Mouse (Mus musculus): ENCODE measurements around the gene Baz1b. TPM values are rescaled to one million over a fixed set of nuclear protein-coding genes. Genes with fewer than 3 reads are reported as not detected.
"Not testable (repeated sequence)": the region's sequence is repeated elsewhere in the genome, so short reads cannot be mapped to it uniquely, and the experiment has no call there.

The Baz1b gene
- polyA plus RNA-seq, 1 experiment from 2014 or later = 50.8 TPM

DNA sequence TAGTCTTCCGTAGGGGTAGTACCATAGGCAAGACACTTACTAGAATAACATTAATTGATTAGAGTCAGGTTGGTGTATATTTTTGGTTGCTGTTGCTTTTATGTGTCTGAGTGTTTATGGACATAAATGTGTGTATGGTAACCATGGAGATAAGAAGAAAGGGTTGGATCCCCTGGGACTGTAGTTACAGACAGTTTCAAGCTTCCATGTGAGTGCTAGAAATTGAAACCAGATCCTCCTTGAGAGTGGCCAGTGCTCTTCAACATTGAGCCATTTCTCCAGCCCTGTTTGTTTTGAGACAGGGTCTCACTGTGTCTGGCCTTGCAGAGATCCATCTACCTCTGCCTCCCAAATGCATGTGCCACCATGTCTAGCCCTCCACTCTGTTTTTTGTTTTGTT, 5.4 kb downstream of the Baz1b start:
- H3K9ac ChIP-seq (ENCODE audit: low read depth, low read length) = no peak overlapping the region

DNA sequence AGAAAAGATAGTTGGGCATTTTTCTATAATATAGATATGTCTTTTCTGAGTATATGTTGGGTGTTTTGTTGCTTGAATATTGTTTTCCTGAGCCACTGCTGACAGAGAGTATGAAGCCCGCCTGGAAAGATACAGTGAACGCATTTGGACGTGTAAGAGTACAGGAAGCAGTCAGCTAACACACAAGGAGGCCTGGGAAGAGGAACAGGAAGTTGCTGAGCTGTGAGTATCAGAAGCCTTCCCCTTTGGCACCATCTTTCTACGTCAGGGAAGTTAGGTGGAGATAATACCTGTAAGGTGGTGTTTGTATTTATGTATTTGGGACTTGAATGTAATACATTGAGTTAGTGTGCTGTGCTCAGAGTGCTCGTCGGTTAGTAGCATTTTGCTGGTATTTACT, 9.3 kb downstream of the Baz1b start:
- H3K4me1 ChIP-seq (replicated peaks; ENCODE audit: control insufficient read depth, insufficient read depth, low read length) = peaks cover 5% of the 10 kb centered on the region; the same call in 1 of the 2 replicates
- no peak overlapping the region for H3K9ac ChIP-seq (ENCODE audit: low read depth, low read length)
- no peak overlapping the region for H3K27ac ChIP-seq (ENCODE audit: low read depth, low read length)
- H3K4me2 ChIP-seq = no peak overlapping the region
- no peaks in the 10 kb centered on the region for H3K9me3 ChIP-seq (ENCODE audit: control insufficient read depth, low read length)
- H3K36me3 ChIP-seq (ENCODE audit: control insufficient read depth, insufficient read depth, low read length) = peaks cover 41% of the 10 kb centered on the region
- DNase-seq (ENCODE audit: low spot score) (no peak), ATAC-seq (replicated peaks; ENCODE audit: low FRiP score) (no peak)
- no peak overlapping the region for H3K4me3 ChIP-seq (ENCODE audit: low read depth, low read length)
- no peaks in the 10 kb centered on the region for H3K27me3 ChIP-seq (replicated peaks; ENCODE audit: control insufficient read depth, insufficient read depth, low read length)
- 65% methylated on average over 6 of the region's 6 CpGs for WGBS

More for the DNA sequence above, 5.4 kb downstream of the Baz1b start:
- no peak for DNase-seq (ENCODE audit: low spot score)
- no peak overlapping the region for H3K27ac ChIP-seq (ENCODE audit: low read depth, low read length)
- WGBS = 97% methylated on average over 1 of the region's 1 CpGs
- no peak overlapping the region for H3K4me2 ChIP-seq
- peaks cover 26% of the 10 kb centered on the region for H3K36me3 ChIP-seq (ENCODE audit: control insufficient read depth, insufficient read depth, low read length)
- ATAC-seq (replicated peaks; ENCODE audit: low FRiP score) = no peak
- H3K9me3 ChIP-seq (ENCODE audit: control insufficient read depth, low read length) = no peaks in the 10 kb centered on the region
- H3K4me3 ChIP-seq (ENCODE audit: low read depth, low read length) = no peak overlapping the region
- peaks cover 18% of the 10 kb centered on the region for H3K4me1 ChIP-seq (replicated peaks; ENCODE audit: control insufficient read depth, insufficient read depth, low read length)
- H3K27me3 ChIP-seq (replicated peaks; ENCODE audit: control insufficient read depth, insufficient read depth, low read length) = no peaks in the 10 kb centered on the region

DNA sequence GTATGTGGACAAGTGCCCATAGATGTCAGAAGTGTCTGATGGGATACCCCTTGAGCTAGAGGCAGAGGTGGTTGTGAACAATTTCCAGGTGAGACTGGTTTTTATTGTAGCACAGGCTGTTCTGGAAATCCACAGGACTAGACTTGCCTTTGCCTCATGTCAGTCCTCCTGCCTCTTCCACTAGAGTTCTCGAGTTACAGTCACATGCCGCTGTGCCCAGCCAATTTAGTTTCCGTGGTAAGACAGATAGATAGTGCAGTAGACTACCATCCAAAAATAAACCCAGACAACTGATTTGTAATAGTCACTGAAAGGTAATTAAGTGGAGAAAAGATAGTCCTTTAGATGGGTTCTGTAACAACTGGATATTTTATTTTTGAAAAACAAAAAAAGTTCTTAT, 15.7 kb downstream of the Baz1b start:
- ATAC-seq (replicated peaks; ENCODE audit: low FRiP score) (no peak), DNase-seq (ENCODE audit: low spot score) (no peak)
- H3K9ac ChIP-seq (ENCODE audit: low read depth, low read length) = no peak overlapping the region
- H3K36me3 ChIP-seq (ENCODE audit: control insufficient read depth, insufficient read depth, low read length) = peaks cover 51% of the 10 kb centered on the region
- 76% methylated on average over 3 of the region's 3 CpGs for WGBS
- no peak overlapping the region for H3K4me2 ChIP-seq
- H3K27ac ChIP-seq (ENCODE audit: low read depth, low read length) = no peak overlapping the region
- H3K4me1 ChIP-seq (replicated peaks; ENCODE audit: control insufficient read depth, insufficient read depth, low read length) = no peaks in the 10 kb centered on the region
- no peak overlapping the region for H3K4me3 ChIP-seq (ENCODE audit: low read depth, low read length)
- no peaks in the 10 kb centered on the region for H3K27me3 ChIP-seq (replicated peaks; ENCODE audit: control insufficient read depth, insufficient read depth, low read length)
- no peaks in the 10 kb centered on the region for H3K9me3 ChIP-seq (ENCODE audit: control insufficient read depth, low read length)

DNA sequence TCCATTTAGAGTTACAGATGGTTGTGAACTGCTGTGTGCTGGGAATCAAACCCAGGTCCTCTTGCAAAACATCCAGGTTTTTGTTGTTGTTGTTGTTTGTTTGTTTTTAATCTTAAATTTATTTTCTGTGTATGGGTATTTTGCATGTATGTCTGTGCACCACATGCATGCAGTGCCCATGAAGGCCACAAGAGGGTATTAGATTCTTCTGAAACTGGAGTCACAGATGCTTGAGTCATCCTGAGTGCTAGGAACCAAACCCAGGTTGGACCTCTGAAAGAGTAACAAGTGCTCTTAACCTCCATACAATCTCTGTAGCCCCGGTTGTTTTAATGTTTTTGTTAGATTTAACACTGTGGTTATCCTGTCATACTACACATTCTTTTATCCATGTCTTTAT, 21.1 kb downstream of the Baz1b start:
- H3K27ac ChIP-seq (ENCODE audit: low read depth, low read length) = no peak overlapping the region
- H3K4me3 ChIP-seq (ENCODE audit: low read depth, low read length) = no peak overlapping the region
- H3K4me1 ChIP-seq (replicated peaks; ENCODE audit: control insufficient read depth, insufficient read depth, low read length) = no peaks in the 10 kb centered on the region
- no peak for ATAC-seq (replicated peaks; ENCODE audit: low FRiP score)
- DNase-seq (ENCODE audit: low spot score) = no peak
- WGBS = 90% methylated on average over 1 of the region's 1 CpGs
- H3K9me3 ChIP-seq (ENCODE audit: control insufficient read depth, low read length) = no peaks in the 10 kb centered on the region
- H3K27me3 ChIP-seq (replicated peaks; ENCODE audit: control insufficient read depth, insufficient read depth, low read length) = no peaks in the 10 kb centered on the region
- no peak overlapping the region for H3K4me2 ChIP-seq
- H3K9ac ChIP-seq (ENCODE audit: low read depth, low read length) = no peak overlapping the region
- H3K36me3 ChIP-seq (ENCODE audit: control insufficient read depth, insufficient read depth, low read length) = peaks cover 59% of the 10 kb centered on the region

DNA sequence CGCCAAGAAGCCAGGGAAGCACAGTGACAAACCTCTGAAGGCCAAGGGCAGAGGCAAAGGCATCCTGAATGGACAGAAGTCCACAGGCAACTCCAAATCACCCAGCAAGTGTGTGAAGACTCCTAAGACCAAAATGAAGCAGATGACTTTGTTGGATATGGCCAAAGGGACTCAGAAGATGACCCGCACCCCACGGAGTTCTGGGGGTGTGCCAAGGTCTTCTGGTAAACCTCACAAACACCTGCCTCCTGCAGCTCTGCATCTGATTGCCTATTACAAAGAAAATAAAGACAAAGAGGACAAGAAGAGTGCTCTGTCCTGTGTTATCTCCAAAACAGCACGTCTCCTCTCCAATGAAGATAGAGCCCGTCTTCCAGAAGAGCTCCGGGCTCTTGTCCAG, 29.8 kb downstream of the Baz1b start:
- Histone ChIP-seq H3K27ac (ENCODE audit: low read depth, low read length) (no peak overlapping the region), H3K4me3 (ENCODE audit: low read depth, low read length) (no peak overlapping the region), H3K27me3 (replicated peaks; ENCODE audit: control insufficient read depth, insufficient read depth, low read length) (no peaks in the 10 kb centered on the region), H3K4me1 (replicated peaks; ENCODE audit: control insufficient read depth, insufficient read depth, low read length) (no peaks in the 10 kb centered on the region), H3K4me2 (no peak overlapping the region), H3K36me3 (ENCODE audit: control insufficient read depth, insufficient read depth, low read length) (peaks cover 73% of the 10 kb centered on the region), H3K9ac (ENCODE audit: low read depth, low read length) (no peak overlapping the region), H3K9me3 (ENCODE audit: control insufficient read depth, low read length) (no peaks in the 10 kb centered on the region)
- ATAC-seq (replicated peaks; ENCODE audit: low FRiP score) (no peak), DNase-seq (ENCODE audit: low spot score) (no peak)
- 87% methylated on average over 6 of the region's 6 CpGs for WGBS

DNA sequence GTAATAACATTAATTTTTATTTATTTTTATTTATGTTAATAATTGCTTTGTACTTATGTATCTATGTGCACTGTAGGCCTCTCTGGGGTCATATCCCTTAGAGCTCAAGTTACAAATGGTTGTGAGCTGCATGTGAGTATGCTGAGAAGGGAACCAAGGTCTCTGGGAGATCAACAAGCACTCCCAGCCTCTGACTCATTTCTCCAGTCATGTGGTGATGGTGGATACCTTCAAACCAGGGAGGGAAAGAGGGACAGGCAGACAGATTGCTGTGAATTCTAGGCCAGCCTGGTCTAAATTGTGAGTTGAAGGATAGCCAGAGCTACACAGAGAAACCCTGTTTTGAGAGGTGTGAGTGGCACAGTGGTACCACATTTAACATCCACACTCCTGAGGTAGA, 33.9 kb downstream of the Baz1b start:
- peaks cover 75% of the 10 kb centered on the region for H3K36me3 ChIP-seq (ENCODE audit: control insufficient read depth, insufficient read depth, low read length)
- no peak overlapping the region for H3K4me2 ChIP-seq
- H3K9me3 ChIP-seq (ENCODE audit: control insufficient read depth, low read length) = no peaks in the 10 kb centered on the region
- no peak for ATAC-seq (replicated peaks; ENCODE audit: low FRiP score)
- H3K4me3 ChIP-seq (ENCODE audit: low read depth, low read length) = no peak overlapping the region
- no peak overlapping the region for H3K9ac ChIP-seq (ENCODE audit: low read depth, low read length)
- no peak overlapping the region for H3K27ac ChIP-seq (ENCODE audit: low read depth, low read length)
- H3K4me1 ChIP-seq (replicated peaks; ENCODE audit: control insufficient read depth, insufficient read depth, low read length) = no peaks in the 10 kb centered on the region
- DNase-seq (ENCODE audit: low spot score) = no peak
- H3K27me3 ChIP-seq (replicated peaks; ENCODE audit: control insufficient read depth, insufficient read depth, low read length) = no peaks in the 10 kb centered on the region

DNA sequence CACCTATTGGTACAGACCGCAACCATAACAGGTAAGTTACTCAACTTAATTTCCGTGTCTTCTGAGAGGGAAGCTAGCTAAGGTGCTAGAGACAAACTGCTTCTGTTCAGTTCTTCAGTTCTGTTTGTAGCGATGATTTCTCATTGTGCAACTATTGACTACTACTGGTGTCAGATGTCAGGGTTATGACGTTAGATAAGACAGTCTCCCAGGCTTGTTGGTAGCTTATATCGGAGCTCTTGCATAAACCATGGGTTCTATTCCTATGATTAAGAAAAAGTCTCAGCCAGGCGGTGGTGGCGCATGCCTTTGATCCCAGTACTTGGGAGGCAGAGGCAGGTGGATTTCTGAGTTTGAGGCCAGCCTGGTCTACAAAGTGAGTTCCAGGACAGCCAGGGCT, 35.0 kb downstream of the Baz1b start:
- 92% methylated on average over 7 of the region's 7 CpGs for WGBS
- no peak overlapping the region for H3K9ac ChIP-seq (ENCODE audit: low read depth, low read length)
- H3K36me3 ChIP-seq (ENCODE audit: control insufficient read depth, insufficient read depth, low read length) = peaks cover 74% of the 10 kb centered on the region
- H3K27ac ChIP-seq (ENCODE audit: low read depth, low read length) = no peak overlapping the region
- no peaks in the 10 kb centered on the region for H3K4me1 ChIP-seq (replicated peaks; ENCODE audit: control insufficient read depth, insufficient read depth, low read length)
- no peaks in the 10 kb centered on the region for H3K27me3 ChIP-seq (replicated peaks; ENCODE audit: control insufficient read depth, insufficient read depth, low read length)
- H3K4me3 ChIP-seq (ENCODE audit: low read depth, low read length) = no peak overlapping the region
- H3K9me3 ChIP-seq (ENCODE audit: control insufficient read depth, low read length) = no peaks in the 10 kb centered on the region
- no peak overlapping the region for H3K4me2 ChIP-seq
- no peak for DNase-seq (ENCODE audit: low spot score)
- no peak for ATAC-seq (replicated peaks; ENCODE audit: low FRiP score)

DNA sequence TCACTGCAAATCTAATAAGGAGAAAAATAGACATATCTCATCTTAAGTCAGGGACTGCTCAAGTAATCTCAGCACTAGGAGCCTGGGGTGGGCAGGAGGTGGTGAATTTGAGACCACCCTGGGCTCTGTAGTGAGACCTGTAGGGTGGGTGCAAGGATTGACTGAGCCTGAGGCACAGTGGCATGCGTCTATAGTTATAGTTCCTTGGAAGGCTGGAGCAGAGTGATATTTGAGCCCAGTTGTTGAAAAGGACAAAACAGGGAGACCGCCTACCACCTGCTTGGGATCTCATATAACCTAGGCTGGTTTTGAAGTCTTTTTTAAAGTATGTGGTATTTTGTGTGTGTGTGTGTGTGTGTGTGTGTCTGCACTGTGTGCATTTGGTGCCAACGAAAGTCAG, 37.1 kb downstream of the Baz1b start:
- H3K4me1 ChIP-seq (replicated peaks; ENCODE audit: control insufficient read depth, insufficient read depth, low read length) = no peaks in the 10 kb centered on the region
- WGBS = 95% methylated on average over 3 of the region's 3 CpGs
- H3K4me2 ChIP-seq = no peak overlapping the region
- no peak overlapping the region for H3K4me3 ChIP-seq (ENCODE audit: low read depth, low read length)
- no peak for ATAC-seq (replicated peaks; ENCODE audit: low FRiP score)
- H3K9me3 ChIP-seq (ENCODE audit: control insufficient read depth, low read length) = no peaks in the 10 kb centered on the region
- H3K9ac ChIP-seq (ENCODE audit: low read depth, low read length) = no peak overlapping the region
- H3K27me3 ChIP-seq (replicated peaks; ENCODE audit: control insufficient read depth, insufficient read depth, low read length) = no peaks in the 10 kb centered on the region
- DNase-seq (ENCODE audit: low spot score) = no peak
- peaks cover 66% of the 10 kb centered on the region for H3K36me3 ChIP-seq (ENCODE audit: control insufficient read depth, insufficient read depth, low read length)
- no peak overlapping the region for H3K27ac ChIP-seq (ENCODE audit: low read depth, low read length)

DNA sequence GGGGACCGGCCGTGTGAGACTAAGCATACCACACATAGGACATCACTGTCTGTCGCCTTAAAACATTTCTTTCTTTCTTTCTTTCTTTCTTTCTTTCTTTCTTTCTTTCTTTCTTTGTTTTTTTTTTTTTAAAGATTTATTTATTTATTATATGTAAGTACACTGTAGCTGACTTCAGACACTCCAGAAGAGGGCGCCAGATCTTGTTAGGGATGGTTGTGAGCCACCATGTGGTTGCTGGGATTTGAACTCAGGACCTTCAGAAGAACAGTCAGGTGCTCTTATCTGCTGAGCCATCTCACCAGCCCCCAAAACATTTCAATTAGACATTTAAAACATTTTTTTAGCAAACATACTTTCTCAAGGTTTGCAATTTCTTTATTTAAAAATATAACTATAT, 38.8 kb downstream of the Baz1b start:
- H3K4me1 ChIP-seq (replicated peaks; ENCODE audit: control insufficient read depth, insufficient read depth, low read length); H3K27me3 ChIP-seq (replicated peaks; ENCODE audit: control insufficient read depth, insufficient read depth, low read length); DNase-seq (ENCODE audit: low spot score); H3K4me2 ChIP-seq; H3K9ac ChIP-seq (ENCODE audit: low read depth, low read length); ATAC-seq (replicated peaks; ENCODE audit: low FRiP score); H3K4me3 ChIP-seq (ENCODE audit: low read depth, low read length); H3K9me3 ChIP-seq (ENCODE audit: control insufficient read depth, low read length); H3K27ac ChIP-seq (ENCODE audit: low read depth, low read length): not testable (repeated sequence)
- H3K36me3 ChIP-seq (ENCODE audit: control insufficient read depth, insufficient read depth, low read length) = peaks cover 62% of the 10 kb centered on the region
- WGBS = 91% methylated on average over 4 of the region's 4 CpGs

All from liver, embryonic 11.5 days (tissue).